Mouse (Mus musculus): ENCODE data around the gene Slx4ip. TPM values are rescaled to one million over a fixed set of nuclear protein-coding genes. Genes with fewer than 3 reads are reported as not detected.

Gene Slx4ip
- 1 to 10 TPM; 3.7 to 5.2 TPM for polyA plus RNA-seq (2017; shearing (Covaris generic))

GRCm38 (mm10) chr2:136891068-136891950, at the start of gene Slx4ip, which contains the start of the genes AL731706.1 and Mkks:
Gene Slx4ip, plus strand, starts transcription at chr2:136891218.
Gene AL731706.1, minus strand, starts transcription at chr2:136891389.
Gene Mkks, minus strand, starts transcription at chr2:136891389.

DNA sequence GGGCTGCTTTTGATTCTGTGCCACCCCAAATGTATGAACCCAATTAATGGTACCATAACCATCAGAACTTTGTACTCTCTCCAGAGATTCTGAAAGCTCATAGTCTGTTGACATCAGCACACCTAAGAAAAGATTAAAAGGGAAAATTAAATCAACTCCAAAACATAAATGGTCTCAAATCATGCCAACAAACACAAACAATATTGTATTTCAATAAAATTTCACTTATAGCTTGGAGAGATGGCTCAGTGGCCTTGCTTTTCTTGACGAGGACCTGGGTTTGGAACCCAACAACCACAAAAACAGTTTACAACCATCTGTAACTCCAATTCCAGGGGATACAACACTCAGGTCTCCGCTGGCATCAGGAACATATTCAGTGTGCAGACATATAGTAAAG, 5.4 kb upstream of the Slx4ip start, which contains the start of gene AL731706.2:
TSS of gene AL731706.2 (minus strand) at position 101 of the 400 bp plus-strand sequence.

DNA sequence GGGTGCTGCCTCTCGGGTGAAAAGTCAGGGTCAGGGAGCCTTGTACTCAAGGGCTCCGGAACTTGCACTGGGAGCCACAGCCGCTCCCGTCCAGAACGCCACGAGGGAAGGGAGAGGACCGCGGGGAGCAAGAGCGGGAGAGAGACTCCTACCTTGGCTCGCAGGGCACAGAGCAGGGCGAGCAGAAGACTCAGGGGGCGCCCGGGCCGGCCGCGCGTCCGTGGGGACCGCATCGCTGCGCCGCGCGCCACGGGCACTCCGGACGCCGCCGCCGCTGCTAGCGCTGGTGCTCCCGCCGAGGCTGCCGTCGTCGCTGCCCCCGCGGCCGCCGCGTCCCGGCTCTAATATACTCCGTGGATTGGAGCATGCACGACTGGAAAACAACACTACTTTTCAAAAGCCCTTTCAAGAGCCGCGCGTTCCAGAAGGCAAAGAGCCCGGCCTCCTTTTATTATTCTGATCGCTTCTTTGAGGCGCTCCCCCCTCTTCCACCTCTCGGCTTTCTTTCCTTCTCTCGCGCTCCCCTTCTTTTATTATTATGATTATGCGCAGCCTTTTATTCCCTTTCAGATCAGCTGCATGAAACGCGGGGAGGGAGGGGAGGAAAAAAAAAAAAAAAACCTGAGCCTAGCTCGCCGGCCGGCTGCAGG, 225.1 kb downstream of the Slx4ip start, which contains the start of gene Jag1:
TSS of gene Jag1 (minus strand) at position 620 of the 650 bp plus-strand sequence.

Other genes with a start within 250 kb of the Slx4ip start
- gene Snap25, start 177.8 kb upstream of the Slx4ip start, polyA plus RNA-seq (2017; shearing (Covaris generic)) = under 1 TPM; 0.22 TPM
- gene AL731706.2, start 5.5 kb upstream of the Slx4ip start, polyA plus RNA-seq (2017; shearing (Covaris generic)) = 1 to 10 TPM; 5.4 to 9.7 TPM
- 1 to 10 TPM; 5.9 to 9.3 TPM for gene AL731706.1, start 171 bp downstream of the Slx4ip start, polyA plus RNA-seq (2017; shearing (Covaris generic))
- gene Mkks, start 171 bp downstream of the Slx4ip start, polyA plus RNA-seq (2017; shearing (Covaris generic)) = 10 to 100 TPM; 23.6 to 28.9 TPM
- gene Jag1, start 225.4 kb downstream of the Slx4ip start, polyA plus RNA-seq (2017; shearing (Covaris generic)) = 1 to 10 TPM in 1 of 2 experiments, under 1 TPM in 1; 0.55 to 1.2 TPM